12 mouse cellular contexts compared by ENCODE assay signal in genomic region chr8:71535663-71536062, GRCm38 (mm10). TPM values are rescaled to one million over a fixed set of nuclear protein-coding genes. Genes with fewer than 3 reads are reported as not detected.
DNase-seq lines count a peak whose midpoint lies in the region; ATAC-seq and TF ChIP-seq lines count a peak whose summit lies in the region.
"Had no signal": no experiment of that assay in that cellular context is flagged by ENCODE, and none has a peak within 500 bp of the region (broad histone marks: within the 10 kb centered on the region; RNA-seq: fewer than 3 reads in every experiment).

No protein-coding gene starts in this region.

- 56% methylated on average over 5 of the region's 5 CpGs for WGBS in lung, embryonic 14.5 days

- no peaks in the 10 kb centered on the region for H3K36me3 ChIP-seq in lung, embryonic 14.5 days (ENCODE audit: insufficient read depth)
- H3K36me3 ChIP-seq: limb, embryonic 13.5 days had no signal

- DNase-seq in heart, adult 11 months, result peak; percentile 89
- DNase-seq in heart, postnatal 14 days, result no peak
- no peak for DNase-seq in lung, embryonic 14.5 days
- DNase-seq in lung, adult 18-20 months, result no peak
- peak; percentile 41 to 60 for DNase-seq in thymus, adult 18-20 months
- DNase-seq: adrenal gland, adult 8-10 months; kidney, postnatal 4 days; right cerebral cortex, postnatal 25 days had no signal

- H3K4me3 ChIP-seq in lung, embryonic 14.5 days (ENCODE audit: low read depth, low read length), result no peak overlapping the region
- H3K4me3 ChIP-seq: limb, embryonic 13.5 days had no signal

- no peak overlapping the region for H3K9ac ChIP-seq in lung, embryonic 14.5 days
- H3K9ac ChIP-seq: limb, embryonic 13.5 days had no signal

- no peak for ATAC-seq in lung, embryonic 14.5 days (ENCODE audit: insufficient read depth)
- ATAC-seq in granulocyte monocyte progenitor cell, adult 5-6 weeks (replicated peaks; ENCODE audit: poor library complexity, severe bottlenecking), result peak; percentile 46
- no peak for ATAC-seq in inflammation-experienced regulatory T-cells, adult 6 months
- ATAC-seq in activated CD4-positive, CD25-positive, alpha-beta regulatory T cell, adult 4 months, result no peak

- H3K4me1 ChIP-seq in lung, embryonic 14.5 days (ENCODE audit: insufficient read depth), result 0 out of 2 replicates have a peak, but pooled peaks cover 4% of the 10 kb centered on the region

- intact Hi-C loops in heart, postnatal 14 days (cut with DNase I), result no loop called here

- H3K9me3 ChIP-seq in lung, embryonic 14.5 days (ENCODE audit: low read depth, low read length), result no peaks in the 10 kb centered on the region
- H3K9me3 ChIP-seq: limb, embryonic 13.5 days had no signal

- no peak for TF ChIP-seq CTCF in lung, embryonic 14.5 days (IDR thresholded peaks at IDR 0.05; ENCODE audit: low read depth)

- peak overlapping the region; percentile 70; the same call in 1 of the 2 replicates for H3K4me2 ChIP-seq in lung, embryonic 14.5 days

- H3K27ac ChIP-seq in lung, embryonic 14.5 days (ENCODE audit: low read depth), result no peak overlapping the region
- H3K27ac ChIP-seq: limb, embryonic 13.5 days had no signal

- no peaks in the 10 kb centered on the region for H3K27me3 ChIP-seq in lung, embryonic 14.5 days (ENCODE audit: insufficient read depth, low read length)

RNA-seq across cellular contexts. Expression of gene Bst2, which starts 1.6 kb away (rescaled TPM):
- 10 to 100 TPM; 12.3 to 16.5 TPM for total RNA-seq in heart, postnatal 14 days (2021)
- polyA plus RNA-seq in lung, embryonic 14.5 days (2014; fragmentation: Nextera tagmentation; extraction: Ambion mirVana), result 15.0 and 16.6 TPM in 2 replicates
- total RNA-seq in granulocyte monocyte progenitor cell, adult 5-6 weeks (2014; fragmentation: Nextera tagmentation), result 47.0 and 55.7 TPM in 2 replicates
- total RNA-seq in granulocyte monocyte progenitor cell, adult 5-6 weeks (2017), result 49.1 and 58.3 TPM in 2 replicates
- 10 to 100 TPM; 52.2 to 66.6 (median 61.8) TPM for polyA plus RNA-seq in inflammation-experienced regulatory T-cells, adult 6 months (2017; shearing (Covaris generic))
- 100 to 1,000 TPM in 1 of 2 experiments, 10 to 100 TPM in 1; 40.2 to 113 TPM for polyA plus RNA-seq in activated CD4-positive, CD25-positive, alpha-beta regulatory T cell, adult 4 months (2017; shearing (Covaris generic))

RNA-seq across cellular contexts. Expression of gene Mvb12a, which starts 7.1 kb away (rescaled TPM):
- 10 to 100 TPM; 28.8 to 29.7 TPM for total RNA-seq in heart, postnatal 14 days (2021)
- 89.3 and 106 TPM in 2 replicates for polyA plus RNA-seq in lung, embryonic 14.5 days (2014; fragmentation: Nextera tagmentation; extraction: Ambion mirVana)
- 50.2 and 64.1 TPM in 2 replicates for total RNA-seq in granulocyte monocyte progenitor cell, adult 5-6 weeks (2014; fragmentation: Nextera tagmentation)
- 55.0 and 56.6 TPM in 2 replicates for total RNA-seq in granulocyte monocyte progenitor cell, adult 5-6 weeks (2017)
- 10 to 100 TPM; 38.1 to 75.7 (median 43.5) TPM for polyA plus RNA-seq in inflammation-experienced regulatory T-cells, adult 6 months (2017; shearing (Covaris generic))
- polyA plus RNA-seq in activated CD4-positive, CD25-positive, alpha-beta regulatory T cell, adult 4 months (2017; shearing (Covaris generic)), result 10 to 100 TPM; 59.3 to 71.7 TPM

RNA-seq across cellular contexts. Expression of gene Ccdc194, which starts 10.2 kb away (rescaled TPM):
- total RNA-seq in heart, postnatal 14 days (2021), result under 1 TPM in 1 of 2 experiments, not detected in 1; 0.12 TPM
- 1.0 TPM in 2 replicates for polyA plus RNA-seq in lung, embryonic 14.5 days (2014; fragmentation: Nextera tagmentation; extraction: Ambion mirVana)
- total RNA-seq in granulocyte monocyte progenitor cell, adult 5-6 weeks (2014; fragmentation: Nextera tagmentation), result not detected in 2 replicates
- total RNA-seq in granulocyte monocyte progenitor cell, adult 5-6 weeks (2017), result not detected in 2 replicates
- polyA plus RNA-seq in inflammation-experienced regulatory T-cells, adult 6 months (2017; shearing (Covaris generic)), result not detected
- polyA plus RNA-seq in activated CD4-positive, CD25-positive, alpha-beta regulatory T cell, adult 4 months (2017; shearing (Covaris generic)), result not detected
- total RNA-seq: adrenal gland, adult 8-10 months had no signal

RNA-seq across cellular contexts. Expression of gene Tmem221, which starts 23.0 kb away (rescaled TPM):
- total RNA-seq in heart, postnatal 14 days (2021), result under 1 TPM; 0.17 to 0.22 TPM
- 1.9 and 3.2 TPM in 2 replicates for polyA plus RNA-seq in lung, embryonic 14.5 days (2014; fragmentation: Nextera tagmentation; extraction: Ambion mirVana)
- not detected in 2 replicates for total RNA-seq in granulocyte monocyte progenitor cell, adult 5-6 weeks (2014; fragmentation: Nextera tagmentation)
- not detected in 2 replicates for total RNA-seq in granulocyte monocyte progenitor cell, adult 5-6 weeks (2017)
- 1 to 10 TPM in 1 of 3 experiments, under 1 TPM in 1, not detected in 1; 0.97 to 2.1 TPM for polyA plus RNA-seq in inflammation-experienced regulatory T-cells, adult 6 months (2017; shearing (Covaris generic))
- 1 to 10 TPM in 1 of 2 experiments, under 1 TPM in 1; 0.99 to 1.7 TPM for polyA plus RNA-seq in activated CD4-positive, CD25-positive, alpha-beta regulatory T cell, adult 4 months (2017; shearing (Covaris generic))

RNA-seq across cellular contexts. Expression of gene Plvap, which starts 24.1 kb away (rescaled TPM):
- 10 to 100 TPM; 19.3 to 26.2 TPM for total RNA-seq in heart, postnatal 14 days (2021)
- 123 and 135 TPM in 2 replicates for polyA plus RNA-seq in lung, embryonic 14.5 days (2014; fragmentation: Nextera tagmentation; extraction: Ambion mirVana)
- total RNA-seq in granulocyte monocyte progenitor cell, adult 5-6 weeks (2014; fragmentation: Nextera tagmentation), result not detected in 2 replicates
- total RNA-seq in granulocyte monocyte progenitor cell, adult 5-6 weeks (2017), result 0.10 and 0.43 TPM in 2 replicates
- not detected for polyA plus RNA-seq in inflammation-experienced regulatory T-cells, adult 6 months (2017; shearing (Covaris generic))
- not detected for polyA plus RNA-seq in activated CD4-positive, CD25-positive, alpha-beta regulatory T cell, adult 4 months (2017; shearing (Covaris generic))

Comparison
In these comparisons a context has a peak if more than half of its experiments do, and no peak if none do; other contexts are left out.
1. DNase-seq: peak in heart, adult 11 months (single experiment) and thymus, adult 18-20 months (2 of 2); none in heart, postnatal 14 days (0 of 2), lung, embryonic 14.5 days (single experiment) and lung, adult 18-20 months (0 of 2).